Mouse (Mus musculus) lung, adult 2 months (tissue): ENCODE data around the gene Mul1. TPM values are rescaled to one million over a fixed set of nuclear protein-coding genes. Genes with fewer than 3 reads are reported as not detected.
A peak's percentile ranks its signal among the peaks of the same experiment; 100 is the strongest.
"Not testable (repeated sequence)": the region's sequence is repeated elsewhere in the genome, so short reads cannot be mapped to it uniquely, and the experiment has no call there.

ENCODE experiments used
- DNase-seq: peaks from one replicate; pipeline ENCODE4 v3.0.0; 2022
- H3K4me1 ChIP-seq: fragments of 200-500 bp; 2 replicates; pipeline ENCODE4 v1.6.1; 2011; ENCODE audit warnings: low read length; ENCODE audit not compliant: control insufficient read depth, insufficient read depth
- H3K4me3 ChIP-seq: fragments of 200-500 bp; replicated peaks from 2 replicates; pipeline ENCODE3; 2011; ENCODE audit warnings: low read depth, mild to moderate bottlenecking, control low read depth, low read length; ENCODE audit errors: extremely low read depth
- CTCF ChIP-seq: fragments of 200-500 bp; IDR thresholded peaks from 2 replicates; pipeline ENCODE4 v1.5.1; 2011; ENCODE audit warnings: mild to moderate bottlenecking, low read length, control low read depth; ENCODE audit not compliant: insufficient read depth
- POLR2A ChIP-seq: fragments of 200-500 bp; IDR thresholded peaks from 2 replicates; pipeline ENCODE4 v1.6.1; 2011; ENCODE audit warnings: low read depth, mild to moderate bottlenecking, control low read depth, low read length, borderline replicate concordance; ENCODE audit errors: extremely low read depth
- WGBS: fragments of 180-500 bp; shearing (Covaris S2); methylation state at CpG from one replicate; pipeline ENCODE4 v1.1.7; 2018; 5-methylcytosine and 5-hydroxymethylcytosine counted together
- polyA plus RNA-seq: library from polyadenylated mRNA; depleted of rRNA; stranded (reverse); fragments of >200 nt; gene quantifications from 2 replicates; pipeline ENCODE4 v1.2.3, GENCODE M21; 2012

Gene Mul1
- polyA plus RNA-seq, 1 experiment = 16.5 TPM

- no peak overlapping the region for H3K4me3 ChIP-seq
- peaks cover 4% of the 10 kb centered on the region for H3K4me1 ChIP-seq
These were observed 22.9 kb upstream of the Mul1 start for GRCm38 (mm10) chr4:138411504-138412121.

DNA sequence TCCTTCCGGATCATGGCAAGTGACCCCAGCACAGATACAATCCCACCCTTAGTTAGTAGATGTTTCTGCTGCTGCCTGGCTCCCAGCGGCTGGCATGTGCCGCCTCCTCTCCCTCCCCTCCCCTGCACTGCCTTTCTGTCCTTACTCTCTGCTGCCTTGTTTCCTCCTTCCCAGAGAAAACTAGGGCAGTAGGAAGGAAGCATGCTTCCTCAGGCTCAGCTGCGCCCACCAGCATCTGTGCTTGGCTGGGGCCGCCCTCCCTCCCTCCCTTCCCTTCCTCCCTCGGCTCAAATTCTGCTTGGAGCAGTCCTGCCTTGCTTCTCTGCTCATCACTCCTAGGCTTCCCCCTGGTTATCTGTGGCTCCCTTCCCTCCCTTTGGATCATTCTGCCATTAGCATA lies 19.7 kb upstream of the Mul1 start:
- 11% methylated on average over 6 of the region's 6 CpGs for WGBS
- no peak for DNase-seq
- no peak overlapping the region for H3K4me3 ChIP-seq
- H3K4me1 ChIP-seq = peaks cover 4% of the 10 kb centered on the region
- TF ChIP-seq CTCF = no peak
- no peak for TF ChIP-seq POLR2A

More at GRCm38 (mm10) chr4:138411504-138412121, 22.9 kb upstream of the Mul1 start:
- DNase-seq = no peak
- 51% methylated on average over 7 of the region's 7 CpGs for WGBS
- TF ChIP-seq POLR2A = no peak
- no peak for TF ChIP-seq CTCF

- peaks cover 4% of the 10 kb centered on the region for H3K4me1 ChIP-seq
- WGBS = 48% methylated on average over 3 of the region's 3 CpGs
- H3K4me3 ChIP-seq = no peak overlapping the region
- no peak for DNase-seq
- TF ChIP-seq POLR2A (no peak), CTCF (no peak)
These were observed 18.5 kb upstream of the Mul1 start for GRCm38 (mm10) chr4:138415991-138416390.

DNA sequence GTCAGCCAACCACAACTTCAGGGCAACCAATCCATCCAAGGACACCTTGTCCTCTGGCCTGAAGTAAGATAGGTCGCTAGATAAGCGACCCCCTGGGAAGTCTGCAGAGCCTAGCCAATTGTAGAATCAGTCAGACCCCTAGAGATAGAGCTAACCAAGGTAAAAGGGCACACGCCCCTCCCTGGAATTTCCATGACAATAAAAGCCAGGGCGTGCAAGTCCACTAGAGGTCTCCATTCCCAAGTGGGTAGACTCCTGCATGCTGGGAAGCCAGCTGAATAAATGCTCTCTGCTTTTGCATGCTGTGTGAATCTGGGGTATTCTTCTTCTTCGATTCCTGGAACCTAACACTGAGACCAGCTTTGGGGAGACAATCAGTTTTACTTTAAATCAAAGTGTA lies 18.1 kb upstream of the Mul1 start:
- DNase-seq = no peak
- TF ChIP-seq CTCF (no peak), POLR2A (no peak)
- WGBS = 78% methylated on average over 5 of the region's 5 CpGs
- no peak overlapping the region for H3K4me3 ChIP-seq
- peaks cover 4% of the 10 kb centered on the region for H3K4me1 ChIP-seq

GRCm38 (mm10) chr4:138417882-138418281 lies 16.6 kb upstream of the Mul1 start:
- DNase-seq = no peak
- H3K4me3 ChIP-seq = no peak overlapping the region
- H3K4me1 ChIP-seq = peaks cover 4% of the 10 kb centered on the region
- 75% methylated on average over 4 of the region's 4 CpGs for WGBS
- no peak for TF ChIP-seq CTCF
- TF ChIP-seq POLR2A = no peak

- Histone ChIP-seq H3K4me1 (peaks cover 4% of the 10 kb centered on the region), H3K4me3 (no peak overlapping the region)
- TF ChIP-seq CTCF = no peak
- TF ChIP-seq POLR2A = no peak
- no peak for DNase-seq
- 58% methylated on average over 11 of the region's 11 CpGs for WGBS
These were observed 16.0 kb upstream of the Mul1 start for GRCm38 (mm10) chr4:138418340-138418957.

- TF ChIP-seq CTCF (no peak), POLR2A (no peak)
- 83% methylated on average over 6 of the region's 6 CpGs for WGBS
- peaks cover 2% of the 10 kb centered on the region; the same call in 1 of the 2 replicates for H3K4me1 ChIP-seq
- DNase-seq = no peak
- H3K4me3 ChIP-seq = no peak overlapping the region
These were observed 9.4 kb upstream of the Mul1 start for GRCm38 (mm10) chr4:138425028-138425427.

DNA sequence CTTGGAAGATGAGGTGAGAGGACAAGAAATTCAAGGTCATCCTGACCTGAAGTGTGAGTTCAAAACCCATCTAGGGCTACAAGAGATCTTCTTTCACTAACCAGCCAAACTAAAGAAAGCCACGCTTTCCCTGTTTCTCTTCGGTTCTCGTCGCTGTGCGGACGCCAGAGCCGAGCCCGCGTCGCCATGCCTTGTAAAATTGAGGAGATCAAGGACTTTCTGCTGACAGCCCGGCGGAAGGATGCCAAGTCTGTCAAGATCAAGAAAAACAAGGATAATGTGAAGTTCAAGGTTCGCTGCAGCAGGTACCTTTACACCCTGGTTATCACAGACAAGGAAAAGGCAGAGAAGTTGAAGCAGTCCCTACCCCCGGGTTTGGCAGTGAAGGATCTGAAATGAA lies 8.9 kb upstream of the Mul1 start:
- 91% methylated on average over 14 of the region's 14 CpGs for WGBS
- H3K4me1 ChIP-seq, H3K4me3 ChIP-seq, DNase-seq: not testable (repeated sequence)

GRCm38 (mm10) chr4:138426778-138427705 lies 7.4 kb upstream of the Mul1 start:
- peak; percentile 86 for TF ChIP-seq CTCF
- no peak; the same call in 1 of the 2 replicates for TF ChIP-seq POLR2A
- Histone ChIP-seq H3K4me1 (peaks cover 2% of the 10 kb centered on the region; the same call in 1 of the 2 replicates), H3K4me3 (no peak overlapping the region)
- WGBS = 28% methylated on average over 22 of the region's 22 CpGs
- DNase-seq = peak; percentile 77

DNA sequence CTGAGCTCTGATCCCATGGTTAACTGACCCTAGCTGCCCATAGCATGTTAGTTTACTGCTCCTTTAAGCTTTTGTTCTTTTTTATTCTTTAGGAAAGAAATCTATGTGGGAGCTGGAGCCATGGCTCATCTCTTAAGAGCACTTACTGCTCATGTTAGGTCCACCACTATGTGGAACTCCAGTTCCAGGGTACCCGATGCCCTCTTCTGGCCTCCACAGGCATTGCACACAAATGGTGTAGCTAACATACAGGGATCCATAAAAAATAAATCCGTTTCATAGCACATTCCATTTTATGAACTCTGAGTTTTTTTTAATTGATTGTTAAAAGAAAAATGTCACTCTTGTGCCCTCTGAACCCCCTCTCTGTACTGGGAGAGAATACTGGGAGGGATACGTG lies 4.7 kb upstream of the Mul1 start:
- no peak for TF ChIP-seq POLR2A
- TF ChIP-seq CTCF = peak; percentile 48; the same call in 1 of the 2 replicates
- H3K4me1 ChIP-seq = peaks cover 5% of the 10 kb centered on the region; the same call in 1 of the 2 replicates
- H3K4me3 ChIP-seq = no peak overlapping the region
- 40% methylated on average over 3 of the region's 3 CpGs for WGBS
- no peak for DNase-seq
